Mouse (Mus musculus): ENCODE data around the gene Tubb3. TPM values are rescaled to one million over a fixed set of nuclear protein-coding genes. Genes with fewer than 3 reads are reported as not detected.

Tubb3 gene
- polyA plus RNA-seq (2015; fragmentation: Nextera tagmentation; extraction: Ambion mirVana) = 4.1 and 4.9 TPM in 2 replicates

DNA sequence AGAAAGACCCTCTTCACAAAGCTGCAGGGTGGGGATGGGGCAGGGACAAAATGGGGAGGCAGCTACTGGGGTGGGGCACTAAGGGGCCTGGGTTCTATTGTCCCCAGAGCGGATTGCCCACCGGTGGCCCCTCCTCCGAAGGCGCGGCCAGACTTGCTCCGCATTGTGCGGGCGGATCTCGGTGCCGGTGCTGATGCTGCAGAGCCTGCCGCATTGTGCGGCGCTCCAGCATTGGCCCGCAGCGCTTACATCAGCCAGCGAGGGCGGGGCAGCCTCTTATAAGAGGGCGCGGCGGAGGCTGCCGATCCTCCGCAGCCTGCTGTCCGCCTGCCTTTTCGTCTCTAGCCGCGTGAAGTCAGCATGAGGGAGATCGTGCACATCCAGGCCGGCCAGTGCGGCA, at the start of gene Tubb3:
Gene Tubb3 (plus strand): TSS at position 179 of the 400 bp plus-strand sequence.
- Histone ChIP-seq H3K9ac (peak within 1 kb of the TSS; percentile 47), H3K9me3 (no peaks in the 10 kb centered on the region), H3K27me3 (replicated peaks) (peaks cover 61% of the 10 kb centered on the region), H3K4me3 (peak within 1 kb of the TSS; percentile 47), H3K36me3 (no peaks in the 10 kb centered on the region), H3K27ac (replicated peaks) (0 out of 2 replicates have a peak within 1 kb of the TSS, but pooled peaks have one; percentile 6), H3K4me1 (peaks cover 49% of the 10 kb centered on the region), H3K4me2 (peak within 1 kb of the TSS; percentile 65)
- 2% methylated on average over 29 of the region's 29 CpGs for WGBS
- no peak for ATAC-seq (ENCODE audit: extremely low read depth, insufficient number of reproducible peaks, low FRiP score, low TSS enrichment)

DNA sequence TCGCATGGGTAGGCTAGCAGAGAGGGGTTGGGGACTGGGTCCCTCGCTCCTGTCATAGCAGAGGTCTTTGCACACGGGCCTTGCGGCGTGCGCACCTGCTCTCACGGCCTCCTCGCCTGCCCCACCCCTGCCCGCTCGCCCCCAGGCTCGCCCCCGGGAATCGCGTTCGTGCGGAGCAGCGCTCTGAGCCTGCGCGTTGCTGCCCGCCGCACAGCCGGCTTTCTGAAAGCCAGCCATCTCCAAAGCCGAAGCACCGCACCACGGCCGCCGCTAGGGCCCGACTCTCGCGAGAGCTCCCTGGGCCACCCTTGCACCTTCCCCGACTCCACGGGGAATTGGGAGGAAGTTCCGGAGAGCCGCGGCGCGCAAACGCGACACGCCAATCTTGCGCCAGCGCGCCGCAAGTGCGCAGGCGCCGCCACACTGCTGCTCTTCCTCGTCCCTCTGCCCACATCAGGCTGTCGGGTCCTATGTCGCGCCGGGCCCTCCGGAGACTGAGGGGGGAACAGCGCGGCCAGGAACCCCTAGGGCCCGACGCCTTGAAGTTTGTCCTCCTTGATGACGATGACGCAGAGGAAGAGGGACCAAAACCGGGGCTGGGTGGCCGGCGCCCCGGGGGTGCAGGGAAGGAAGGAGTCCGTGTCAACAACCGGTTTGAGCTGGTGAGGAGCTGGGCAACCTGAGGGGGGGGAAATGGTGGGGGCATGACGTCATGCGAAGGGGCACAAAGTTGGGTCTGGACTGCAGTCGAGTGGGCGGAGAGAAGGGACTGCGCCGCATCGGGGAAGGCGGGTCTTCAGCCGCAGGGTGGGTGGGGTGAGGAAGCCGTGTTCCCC, 37.6 kb upstream of the Tubb3 start, which contains the start of gene Tcf25:
Gene Tcf25 (plus strand): TSS at position 351 of the 836 bp plus-strand sequence.
- H3K4me3 ChIP-seq = peak within 1 kb of the TSS; percentile 86
- peak within 1 kb of the TSS; percentile 98 for H3K27ac ChIP-seq (replicated peaks)
- H3K4me1 ChIP-seq = peaks cover 28% of the 10 kb centered on the region
- no peaks in the 10 kb centered on the region for H3K9me3 ChIP-seq
- ATAC-seq (ENCODE audit: extremely low read depth, insufficient number of reproducible peaks, low FRiP score, low TSS enrichment) = peak; percentile 85
- H3K27me3 ChIP-seq (replicated peaks) = no peaks in the 10 kb centered on the region
- H3K9ac ChIP-seq = peak within 1 kb of the TSS; percentile 93
- WGBS = under 1% methylated on average over 75 of the region's 75 CpGs
- H3K36me3 ChIP-seq = peaks cover 25% of the 10 kb centered on the region
- H3K4me2 ChIP-seq = peak within 1 kb of the TSS; percentile 92

DNA sequence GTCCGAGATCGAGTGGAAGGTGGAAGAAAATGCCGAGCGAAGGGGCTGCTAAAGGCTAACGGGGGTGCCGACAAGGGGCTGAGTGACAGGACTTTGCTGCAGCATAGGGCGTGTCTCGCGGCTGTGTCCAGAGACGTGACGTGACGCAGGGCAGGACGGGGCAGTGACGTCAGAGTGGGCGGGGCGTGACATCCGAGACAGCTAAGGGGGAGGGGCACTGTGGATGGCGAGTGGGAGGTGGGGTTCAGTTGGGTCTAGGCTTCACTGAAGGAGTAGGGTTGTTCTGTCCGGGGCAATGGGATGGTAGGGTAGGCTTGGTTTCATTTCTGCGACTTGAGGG, 37.0 kb upstream of the Tubb3 start:
- H3K4me1 ChIP-seq = peaks cover 28% of the 10 kb centered on the region
- no peaks in the 10 kb centered on the region for H3K27me3 ChIP-seq (replicated peaks)
- H3K36me3 ChIP-seq = peaks cover 25% of the 10 kb centered on the region
- peak overlapping the region; percentile 93 for H3K9ac ChIP-seq
- peak overlapping the region; percentile 98 for H3K27ac ChIP-seq (replicated peaks)
- H3K4me3 ChIP-seq = peak overlapping the region; percentile 86
- peak overlapping the region; percentile 92 for H3K4me2 ChIP-seq
- peak; percentile 81 for ATAC-seq (ENCODE audit: extremely low read depth, insufficient number of reproducible peaks, low FRiP score, low TSS enrichment)
- H3K9me3 ChIP-seq = no peaks in the 10 kb centered on the region
- WGBS = 1% methylated on average over 20 of the region's 20 CpGs

DNA sequence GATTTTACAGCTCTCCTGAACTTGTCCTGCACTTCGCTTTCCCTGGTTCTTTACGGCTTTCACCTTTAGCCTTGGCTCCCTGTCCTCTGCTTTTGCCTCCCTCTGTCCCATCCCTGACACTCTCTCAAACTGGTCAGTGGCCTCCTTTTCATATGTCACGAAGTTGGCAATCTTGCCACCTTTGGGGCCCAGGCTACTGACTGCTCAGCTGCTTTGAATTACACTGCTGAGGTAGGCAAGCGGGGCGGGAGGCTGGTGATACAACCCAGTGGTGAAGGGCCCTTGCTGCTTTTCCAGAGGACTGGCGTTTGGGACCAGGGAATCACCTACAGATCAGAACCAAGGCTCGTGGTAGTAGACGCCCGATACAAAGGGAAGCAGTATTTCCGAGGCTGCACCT, 35.5 kb upstream of the Tubb3 start:
- no peaks in the 10 kb centered on the region for H3K27me3 ChIP-seq (replicated peaks)
- 85% methylated on average over 10 of the region's 10 CpGs for WGBS
- no peak overlapping the region for H3K9ac ChIP-seq
- H3K4me3 ChIP-seq = no peak overlapping the region
- no peak overlapping the region for H3K4me2 ChIP-seq
- H3K9me3 ChIP-seq = no peaks in the 10 kb centered on the region
- H3K36me3 ChIP-seq = peaks cover 31% of the 10 kb centered on the region
- no peak overlapping the region for H3K27ac ChIP-seq (replicated peaks)
- H3K4me1 ChIP-seq = peaks cover 28% of the 10 kb centered on the region
- no peak for ATAC-seq (ENCODE audit: extremely low read depth, insufficient number of reproducible peaks, low FRiP score, low TSS enrichment)

DNA sequence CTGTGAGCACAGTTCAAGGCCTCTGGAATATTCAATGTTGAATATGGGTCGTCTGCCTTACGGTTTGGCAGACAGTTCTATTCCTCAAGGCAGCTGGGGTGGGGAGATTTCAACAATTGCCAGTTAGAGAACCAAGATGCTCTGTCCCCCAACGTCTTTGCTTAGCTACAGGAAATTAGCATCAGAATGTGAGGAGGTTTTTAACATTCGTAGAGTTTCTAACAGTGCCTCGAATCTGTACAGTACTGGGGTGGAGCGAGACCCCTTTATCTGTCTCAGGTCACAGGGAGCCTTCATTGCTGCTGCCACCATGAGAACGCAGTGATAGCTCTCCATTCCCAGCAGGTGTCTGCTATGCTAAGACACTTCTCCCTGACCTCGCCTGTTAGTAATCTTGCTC, 35.1 kb upstream of the Tubb3 start:
- Histone ChIP-seq H3K4me3 (no peak overlapping the region), H3K9me3 (no peaks in the 10 kb centered on the region), H3K27me3 (replicated peaks) (no peaks in the 10 kb centered on the region), H3K9ac (no peak overlapping the region), H3K4me1 (peaks cover 28% of the 10 kb centered on the region), H3K36me3 (peaks cover 35% of the 10 kb centered on the region), H3K4me2 (no peak overlapping the region), H3K27ac (replicated peaks) (no peak overlapping the region)
- WGBS = 64% methylated on average over 8 of the region's 8 CpGs
- ATAC-seq (ENCODE audit: extremely low read depth, insufficient number of reproducible peaks, low FRiP score, low TSS enrichment) = no peak

DNA sequence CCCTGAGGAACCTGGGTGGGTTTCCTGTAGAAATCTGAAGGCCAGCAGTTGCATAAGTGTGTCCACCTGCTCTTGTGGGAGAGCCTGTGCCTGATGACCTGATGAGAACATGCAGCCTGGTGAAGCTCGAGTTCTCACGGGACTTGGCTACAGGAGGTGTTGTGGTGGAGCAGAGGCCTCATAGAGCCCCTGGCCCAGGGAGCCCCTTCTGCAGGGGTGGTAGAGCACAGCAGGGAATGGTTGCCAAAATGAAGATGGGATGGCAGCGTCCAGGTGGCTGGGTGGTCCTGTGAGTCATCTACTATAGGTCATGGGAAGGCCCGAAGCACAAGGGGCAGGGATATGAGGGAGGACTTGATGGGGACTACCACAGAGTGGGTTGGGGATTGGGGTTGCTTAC, 29.5 kb upstream of the Tubb3 start:
- H3K36me3 ChIP-seq = peaks cover 78% of the 10 kb centered on the region
- no peak for ATAC-seq (ENCODE audit: extremely low read depth, insufficient number of reproducible peaks, low FRiP score, low TSS enrichment)
- H3K4me3 ChIP-seq = no peak overlapping the region
- H3K27ac ChIP-seq (replicated peaks) = no peak overlapping the region
- no peaks in the 10 kb centered on the region for H3K9me3 ChIP-seq
- H3K27me3 ChIP-seq (replicated peaks) = no peaks in the 10 kb centered on the region
- no peak overlapping the region for H3K9ac ChIP-seq
- 86% methylated on average over 4 of the region's 4 CpGs for WGBS
- H3K4me2 ChIP-seq = no peak overlapping the region
- H3K4me1 ChIP-seq = no peaks in the 10 kb centered on the region

- no peaks in the 10 kb centered on the region for H3K9me3 ChIP-seq
- H3K4me3 ChIP-seq = no peak overlapping the region
- no peak for ATAC-seq (ENCODE audit: extremely low read depth, insufficient number of reproducible peaks, low FRiP score, low TSS enrichment)
- H3K9ac ChIP-seq = no peak overlapping the region
- H3K36me3 ChIP-seq = peaks cover 80% of the 10 kb centered on the region
- H3K4me1 ChIP-seq = no peaks in the 10 kb centered on the region
- no peak overlapping the region for H3K4me2 ChIP-seq
- H3K27ac ChIP-seq (replicated peaks) = no peak overlapping the region
- no peaks in the 10 kb centered on the region for H3K27me3 ChIP-seq (replicated peaks)
- WGBS = 71% methylated on average over 8 of the region's 8 CpGs
Observed at GRCm38 (mm10) chr8:123382516-123382915, 28.7 kb upstream of the Tubb3 start.

- 61% methylated on average over 9 of the region's 9 CpGs for WGBS
- H3K27me3 ChIP-seq (replicated peaks) = no peaks in the 10 kb centered on the region
- no peak overlapping the region for H3K27ac ChIP-seq (replicated peaks)
- no peak overlapping the region for H3K9ac ChIP-seq
- no peak overlapping the region for H3K4me2 ChIP-seq
- H3K36me3 ChIP-seq = peaks cover 98% of the 10 kb centered on the region
- no peak overlapping the region for H3K4me3 ChIP-seq
- H3K9me3 ChIP-seq = no peaks in the 10 kb centered on the region
- ATAC-seq (ENCODE audit: extremely low read depth, insufficient number of reproducible peaks, low FRiP score, low TSS enrichment) = no peak
- H3K4me1 ChIP-seq = no peaks in the 10 kb centered on the region
Observed at GRCm38 (mm10) chr8:123384883-123385540, 26.2 kb upstream of the Tubb3 start.

- H3K4me3 ChIP-seq = no peak overlapping the region
- no peak overlapping the region for H3K4me2 ChIP-seq
- 73% methylated on average over 3 of the region's 3 CpGs for WGBS
- H3K4me1 ChIP-seq = no peaks in the 10 kb centered on the region
- H3K27me3 ChIP-seq (replicated peaks) = no peaks in the 10 kb centered on the region
- no peak overlapping the region for H3K27ac ChIP-seq (replicated peaks)
- no peaks in the 10 kb centered on the region for H3K9me3 ChIP-seq
- H3K9ac ChIP-seq = no peak overlapping the region
- peaks cover 100% of the 10 kb centered on the region for H3K36me3 ChIP-seq
- ATAC-seq (ENCODE audit: extremely low read depth, insufficient number of reproducible peaks, low FRiP score, low TSS enrichment) = no peak
Observed at GRCm38 (mm10) chr8:123387041-123387440, 24.2 kb upstream of the Tubb3 start.

GRCm38 (mm10) chr8:123387801-123388200, 23.4 kb upstream of the Tubb3 start:
- H3K9me3 ChIP-seq = no peaks in the 10 kb centered on the region
- H3K27ac ChIP-seq (replicated peaks) = no peak overlapping the region
- 73% methylated on average over 8 of the region's 8 CpGs for WGBS
- no peak overlapping the region for H3K9ac ChIP-seq
- no peak overlapping the region for H3K4me3 ChIP-seq
- peaks cover 100% of the 10 kb centered on the region for H3K36me3 ChIP-seq
- ATAC-seq (ENCODE audit: extremely low read depth, insufficient number of reproducible peaks, low FRiP score, low TSS enrichment) = no peak
- H3K4me2 ChIP-seq = no peak overlapping the region
- no peaks in the 10 kb centered on the region for H3K27me3 ChIP-seq (replicated peaks)
- H3K4me1 ChIP-seq = no peaks in the 10 kb centered on the region

DNA sequence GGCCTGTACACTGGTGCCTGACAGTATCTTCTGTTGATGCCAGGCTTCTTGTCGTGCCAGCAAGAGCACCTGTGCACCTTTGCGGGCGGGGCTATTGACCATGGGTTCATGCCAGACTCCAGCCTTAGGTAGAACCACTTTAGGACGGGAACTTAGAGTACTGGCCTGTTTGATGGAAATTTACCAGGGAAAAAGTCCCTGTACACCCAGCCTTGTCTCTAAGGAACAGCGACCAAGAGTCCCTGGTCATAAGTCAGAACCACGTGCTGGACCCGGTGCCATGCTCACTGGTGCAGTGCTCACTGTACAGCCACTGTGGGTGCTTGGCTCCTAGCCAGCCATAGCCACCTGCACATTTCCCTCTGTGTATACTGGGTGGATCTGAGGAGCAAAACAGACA, 22.2 kb upstream of the Tubb3 start:
- no peak for ATAC-seq (ENCODE audit: extremely low read depth, insufficient number of reproducible peaks, low FRiP score, low TSS enrichment)
- Histone ChIP-seq H3K36me3 (peaks cover 100% of the 10 kb centered on the region), H3K9me3 (no peaks in the 10 kb centered on the region), H3K4me3 (no peak overlapping the region), H3K27me3 (replicated peaks) (no peaks in the 10 kb centered on the region), H3K4me1 (no peaks in the 10 kb centered on the region), H3K27ac (replicated peaks) (no peak overlapping the region), H3K4me2 (no peak overlapping the region), H3K9ac (no peak overlapping the region)
- 91% methylated on average over 7 of the region's 7 CpGs for WGBS

Data from heart, embryonic 13.5 days (tissue).